Mouse (Mus musculus): Measurements from ENCODE around the gene 4933406M09Rik. TPM values are rescaled to one million over a fixed set of nuclear protein-coding genes. Genes with fewer than 3 reads are reported as not detected.

The 4933406M09Rik gene
- polyA plus RNA-seq, 1 experiment from 2014 or later = not detected

DNA sequence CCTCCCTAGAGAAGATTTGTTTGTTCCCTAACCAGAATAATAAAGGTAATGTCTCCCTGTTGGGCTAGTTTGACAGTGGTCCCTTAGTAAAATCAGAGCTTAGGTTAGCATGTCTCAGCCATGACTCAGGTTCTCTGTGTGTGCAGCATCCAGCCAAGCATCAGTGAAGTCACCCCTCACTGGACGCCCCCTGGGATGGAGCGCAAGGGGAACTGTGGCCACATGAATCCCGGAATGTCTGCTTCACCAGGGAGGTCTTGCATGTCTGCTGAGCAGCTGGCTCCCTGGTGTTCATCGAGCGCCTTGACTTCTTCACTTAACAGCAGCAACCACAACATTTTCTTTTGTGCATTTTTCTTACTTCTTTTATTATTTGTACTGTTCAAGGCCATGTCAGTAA, 8.1 kb downstream of the 4933406M09Rik start:
- no peaks in the 10 kb centered on the region for H3K36me3 ChIP-seq (ENCODE audit: control insufficient read depth, insufficient read depth, low read length)
- no peaks in the 10 kb centered on the region for H3K4me1 ChIP-seq (ENCODE audit: control insufficient read depth, insufficient read depth, low read length)
- no peak overlapping the region for H3K4me2 ChIP-seq (ENCODE audit: low read depth, low read length)
- WGBS = 50% methylated on average over 5 of the region's 5 CpGs
- DNase-seq (ENCODE audit: low spot score) = peak; percentile 13
- no peak overlapping the region for H3K9ac ChIP-seq (ENCODE audit: low read depth, low read length)
- H3K9me3 ChIP-seq (ENCODE audit: control insufficient read depth, low read length) = no peaks in the 10 kb centered on the region
- H3K4me3 ChIP-seq (ENCODE audit: low read depth, low read length) = no peak overlapping the region
- no peak overlapping the region for H3K27ac ChIP-seq (replicated peaks; ENCODE audit: low read depth, low read length)
- ATAC-seq (ENCODE audit: low read depth) = no peak
- no peaks in the 10 kb centered on the region for H3K27me3 ChIP-seq (replicated peaks; ENCODE audit: control insufficient read depth, insufficient read depth, low read length)

DNA sequence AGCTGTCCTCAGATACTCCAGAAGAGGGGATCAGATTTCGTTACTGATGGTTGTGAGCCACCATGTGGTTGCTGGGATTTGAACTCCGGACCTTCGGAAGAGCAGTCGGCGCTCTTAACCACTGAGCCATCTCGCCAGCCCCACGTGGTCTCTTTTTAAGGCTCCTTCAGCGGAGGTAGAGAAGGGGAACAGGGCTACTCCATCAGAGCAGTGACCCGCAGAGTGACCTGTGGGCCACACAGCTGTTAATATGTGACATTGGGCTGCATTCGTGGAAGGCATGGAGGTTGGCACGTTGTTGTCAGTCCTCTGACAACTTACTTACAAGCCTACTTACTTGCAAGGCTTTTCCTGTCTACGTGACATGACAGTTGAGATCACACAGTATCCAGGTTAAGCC, 12.5 kb downstream of the 4933406M09Rik start:
- WGBS = 88% methylated on average over 12 of the region's 12 CpGs
- Histone ChIP-seq H3K4me3 (ENCODE audit: low read depth, low read length) (no peak overlapping the region), H3K27me3 (replicated peaks; ENCODE audit: control insufficient read depth, insufficient read depth, low read length) (no peaks in the 10 kb centered on the region), H3K9ac (ENCODE audit: low read depth, low read length) (no peak overlapping the region), H3K36me3 (ENCODE audit: control insufficient read depth, insufficient read depth, low read length) (no peaks in the 10 kb centered on the region), H3K4me2 (ENCODE audit: low read depth, low read length) (no peak overlapping the region), H3K9me3 (ENCODE audit: control insufficient read depth, low read length) (0 out of 2 replicates have a peak, but pooled peaks cover 4% of the 10 kb centered on the region), H3K4me1 (ENCODE audit: control insufficient read depth, insufficient read depth, low read length) (no peaks in the 10 kb centered on the region), H3K27ac (replicated peaks; ENCODE audit: low read depth, low read length) (no peak overlapping the region)
- ATAC-seq (ENCODE audit: low read depth) (no peak), DNase-seq (ENCODE audit: low spot score) (no peak)

DNA sequence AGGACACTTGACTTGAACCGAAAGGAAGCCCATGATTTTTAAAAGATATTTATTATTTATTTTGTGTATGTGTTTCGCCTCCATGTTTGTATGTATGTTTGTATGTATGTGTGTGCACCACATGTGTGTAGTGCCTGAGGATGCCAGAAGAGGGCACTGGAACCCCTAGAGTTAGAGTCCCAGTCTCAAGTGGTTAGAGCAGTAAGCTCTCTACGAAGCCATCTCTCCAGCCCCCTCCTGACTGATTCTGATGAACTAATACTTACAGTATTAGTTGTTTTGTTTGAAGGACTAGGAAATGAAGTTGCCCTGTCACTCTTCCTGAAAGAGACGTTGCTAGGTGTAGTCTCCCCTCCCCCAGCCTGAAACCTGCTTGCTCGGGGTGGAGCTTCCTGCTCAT, 14.0 kb downstream of the 4933406M09Rik start:
- Histone ChIP-seq H3K9me3 (ENCODE audit: control insufficient read depth, low read length) (0 out of 2 replicates have a peak, but pooled peaks cover 4% of the 10 kb centered on the region), H3K36me3 (ENCODE audit: control insufficient read depth, insufficient read depth, low read length) (no peaks in the 10 kb centered on the region), H3K27me3 (replicated peaks; ENCODE audit: control insufficient read depth, insufficient read depth, low read length) (no peaks in the 10 kb centered on the region), H3K4me2 (ENCODE audit: low read depth, low read length) (no peak overlapping the region), H3K4me1 (ENCODE audit: control insufficient read depth, insufficient read depth, low read length) (no peaks in the 10 kb centered on the region), H3K9ac (ENCODE audit: low read depth, low read length) (no peak overlapping the region), H3K4me3 (ENCODE audit: low read depth, low read length) (no peak overlapping the region), H3K27ac (replicated peaks; ENCODE audit: low read depth, low read length) (no peak overlapping the region)
- ATAC-seq (ENCODE audit: low read depth) (no peak), DNase-seq (ENCODE audit: low spot score) (no peak)
- 55% methylated on average over 5 of the region's 5 CpGs for WGBS

DNA sequence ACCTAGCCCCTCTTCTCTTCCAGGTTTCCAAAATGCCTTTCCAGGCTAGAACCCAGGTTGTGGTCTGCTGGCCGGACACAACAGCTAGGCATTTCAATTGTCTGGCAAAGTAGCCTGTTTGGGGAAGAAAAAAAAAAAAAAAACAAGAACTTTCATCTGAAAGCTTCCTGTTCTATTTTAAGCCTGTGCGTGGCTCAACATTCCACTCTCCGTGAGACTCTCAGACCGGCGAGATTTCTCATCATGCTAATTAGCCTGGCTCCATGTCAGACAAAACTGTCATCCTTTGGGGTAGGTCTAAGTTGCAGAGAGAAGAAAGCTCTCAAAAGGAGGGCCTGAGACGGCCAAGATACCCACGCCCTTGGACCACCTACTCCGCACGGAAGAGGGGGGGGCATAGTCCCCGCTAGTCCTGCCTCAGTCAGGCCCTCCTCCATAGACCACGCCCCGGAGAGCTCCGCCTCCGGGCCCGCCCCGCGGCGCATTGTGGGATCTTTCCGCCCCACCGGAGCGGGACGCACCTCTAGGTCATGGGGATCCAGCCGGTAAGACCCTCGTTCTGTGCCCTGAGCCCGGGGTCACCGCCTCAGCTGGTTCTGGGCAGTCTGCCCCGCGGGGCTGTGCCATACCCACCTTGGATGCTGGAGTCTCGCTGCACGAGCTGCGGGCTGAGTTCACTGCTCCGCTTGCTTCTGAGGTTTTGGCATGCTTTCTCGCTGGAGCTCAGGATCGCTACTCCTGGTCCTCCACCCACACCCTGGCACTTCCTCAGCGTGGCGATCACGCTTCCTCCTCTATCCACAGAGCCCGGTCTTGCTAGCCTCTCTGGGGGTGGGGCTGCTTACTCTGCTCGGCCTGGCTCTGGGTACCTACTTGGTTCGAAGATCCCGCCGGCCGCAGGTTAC, 20.0 kb downstream of the 4933406M09Rik start, which contains the start of gene Cyb5r1:
TSS of gene Cyb5r1 (plus strand) at position 51 of the 905 bp plus-strand sequence.
- peak within 1 kb of the TSS; percentile 78 for H3K9ac ChIP-seq (ENCODE audit: low read depth, low read length)
- under 1% methylated on average over 37 of the region's 43 CpGs for WGBS
- H3K9me3 ChIP-seq (ENCODE audit: control insufficient read depth, low read length) = no peaks in the 10 kb centered on the region
- peak within 1 kb of the TSS; percentile 72 for H3K27ac ChIP-seq (replicated peaks; ENCODE audit: low read depth, low read length)
- peak; percentile 97 for ATAC-seq (ENCODE audit: low read depth)
- peak within 1 kb of the TSS; percentile 91 for H3K4me2 ChIP-seq (ENCODE audit: low read depth, low read length)
- peak within 1 kb of the TSS; percentile 81 for H3K4me3 ChIP-seq (ENCODE audit: low read depth, low read length)
- no peaks in the 10 kb centered on the region for H3K27me3 ChIP-seq (replicated peaks; ENCODE audit: control insufficient read depth, insufficient read depth, low read length)
- peak; percentile 93 for DNase-seq (ENCODE audit: low spot score)
- peaks cover 29% of the 10 kb centered on the region for H3K36me3 ChIP-seq (ENCODE audit: control insufficient read depth, insufficient read depth, low read length)
- H3K4me1 ChIP-seq (ENCODE audit: control insufficient read depth, insufficient read depth, low read length) = peaks cover 8% of the 10 kb centered on the region; the same call in 1 of the 2 replicates

DNA sequence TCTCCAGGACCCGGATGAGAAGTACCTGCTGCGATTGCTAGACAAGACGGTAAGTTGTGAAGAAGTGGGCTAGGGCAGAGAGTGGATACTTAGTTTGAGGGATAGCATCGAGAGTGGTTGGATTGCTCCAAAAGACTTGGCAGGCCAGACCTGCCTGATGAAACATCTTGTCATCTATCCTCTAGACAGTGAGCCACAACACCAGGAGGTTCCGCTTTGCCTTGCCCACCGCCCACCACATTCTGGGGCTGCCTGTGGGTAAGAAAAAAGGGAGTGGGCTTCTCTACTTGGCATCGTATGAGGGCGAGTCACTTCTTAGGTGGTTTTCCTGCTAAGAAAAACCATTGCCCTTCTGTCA, 20.7 kb downstream of the 4933406M09Rik start:
- H3K4me2 ChIP-seq (ENCODE audit: low read depth, low read length) = peak overlapping the region; percentile 91
- peak overlapping the region; percentile 72 for H3K27ac ChIP-seq (replicated peaks; ENCODE audit: low read depth, low read length)
- H3K4me3 ChIP-seq (ENCODE audit: low read depth, low read length) = peak overlapping the region; percentile 81
- peaks cover 8% of the 10 kb centered on the region; the same call in 1 of the 2 replicates for H3K4me1 ChIP-seq (ENCODE audit: control insufficient read depth, insufficient read depth, low read length)
- H3K36me3 ChIP-seq (ENCODE audit: control insufficient read depth, insufficient read depth, low read length) = peaks cover 35% of the 10 kb centered on the region
- H3K9me3 ChIP-seq (ENCODE audit: control insufficient read depth, low read length) = no peaks in the 10 kb centered on the region
- WGBS = 27% methylated on average over 8 of the region's 8 CpGs
- peak overlapping the region; percentile 78 for H3K9ac ChIP-seq (ENCODE audit: low read depth, low read length)
- DNase-seq (ENCODE audit: low spot score) (no peak), ATAC-seq (ENCODE audit: low read depth) (0 out of 2 replicates have a peak, but pooled peaks have one; percentile 3)
- no peaks in the 10 kb centered on the region for H3K27me3 ChIP-seq (replicated peaks; ENCODE audit: control insufficient read depth, insufficient read depth, low read length)

DNA sequence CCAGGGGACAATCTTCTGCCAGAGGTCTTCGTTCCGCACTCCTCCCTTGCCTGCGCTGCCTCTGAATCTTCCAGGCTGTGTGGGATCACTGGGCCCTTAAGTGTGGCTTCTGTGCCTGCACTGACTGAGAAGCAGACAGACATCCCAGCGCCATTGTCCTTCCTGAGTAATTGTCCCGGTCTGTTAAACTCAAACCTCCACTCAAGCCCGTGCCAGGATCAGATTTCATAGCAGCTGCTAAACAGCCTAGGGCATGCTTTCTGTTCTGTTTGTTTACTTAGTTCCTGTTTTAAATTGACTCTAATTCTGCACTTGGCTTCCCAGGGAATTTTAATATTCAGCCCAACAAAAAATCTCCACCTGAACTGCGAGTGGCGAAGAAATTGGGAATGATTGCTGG, 22.3 kb downstream of the 4933406M09Rik start:
- Histone ChIP-seq H3K27me3 (replicated peaks; ENCODE audit: control insufficient read depth, insufficient read depth, low read length) (no peaks in the 10 kb centered on the region), H3K4me2 (ENCODE audit: low read depth, low read length) (no peak overlapping the region), H3K4me1 (ENCODE audit: control insufficient read depth, insufficient read depth, low read length) (peaks cover 8% of the 10 kb centered on the region; the same call in 1 of the 2 replicates), H3K27ac (replicated peaks; ENCODE audit: low read depth, low read length) (0 out of 2 replicates have a peak overlapping the region, but pooled peaks have one; percentile 0), H3K4me3 (ENCODE audit: low read depth, low read length) (no peak overlapping the region), H3K36me3 (ENCODE audit: control insufficient read depth, insufficient read depth, low read length) (peaks cover 43% of the 10 kb centered on the region), H3K9me3 (ENCODE audit: control insufficient read depth, low read length) (no peaks in the 10 kb centered on the region), H3K9ac (ENCODE audit: low read depth, low read length) (peak overlapping the region; percentile 14; the same call in 1 of the 2 replicates)
- WGBS = 58% methylated on average over 8 of the region's 8 CpGs
- ATAC-seq (ENCODE audit: low read depth) (no peak), DNase-seq (ENCODE audit: low spot score) (peak; percentile 61)

DNA sequence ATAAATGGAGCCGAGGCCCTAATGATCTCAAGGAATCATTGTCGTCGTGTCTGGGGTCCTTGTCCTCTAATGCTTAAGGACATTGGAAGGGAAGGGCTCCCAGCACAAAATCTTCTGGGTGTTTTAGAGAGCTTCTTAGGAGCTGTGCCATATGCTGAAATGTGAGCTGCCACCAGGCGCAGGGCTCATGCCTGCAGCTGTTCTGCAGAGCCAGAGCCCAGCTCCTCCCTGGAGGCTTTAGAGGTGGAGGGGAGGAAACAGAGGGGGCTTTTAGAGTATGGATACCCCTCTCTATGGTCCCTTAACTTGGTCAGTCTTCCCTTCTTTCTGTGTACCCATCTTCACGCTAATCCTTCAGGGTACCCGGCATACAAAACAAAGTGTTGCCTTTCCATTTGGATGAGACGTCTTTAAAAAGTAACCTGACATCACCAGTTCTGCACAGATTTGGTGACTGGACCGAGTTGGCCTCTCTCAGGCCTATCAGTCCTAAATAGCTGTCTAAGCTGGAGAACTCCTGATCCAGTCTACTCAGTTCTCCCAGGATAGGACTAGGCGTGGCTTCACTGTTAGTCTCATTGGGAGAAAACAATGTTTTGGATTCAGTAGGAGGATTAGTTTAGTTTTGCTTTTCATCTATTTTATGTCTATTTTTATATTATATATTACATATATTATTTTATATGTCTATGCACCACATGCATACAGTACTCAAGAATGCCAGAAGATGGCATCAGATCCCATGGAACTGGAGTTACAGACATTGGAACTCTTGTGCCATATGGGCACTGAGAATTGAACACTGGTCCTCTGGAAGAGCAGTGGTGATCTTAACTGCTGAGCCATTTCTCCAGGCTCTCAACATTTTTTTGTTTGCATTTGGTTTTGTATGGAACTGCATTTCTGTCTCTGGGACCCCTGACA, 26.2 kb downstream of the 4933406M09Rik start:
- no peak overlapping the region for H3K9ac ChIP-seq (ENCODE audit: low read depth, low read length)
- H3K4me2 ChIP-seq (ENCODE audit: low read depth, low read length) = no peak overlapping the region
- H3K4me3 ChIP-seq (ENCODE audit: low read depth, low read length) = no peak overlapping the region
- no peak overlapping the region; the same call in 1 of the 2 replicates for H3K27ac ChIP-seq (replicated peaks; ENCODE audit: low read depth, low read length)
- H3K27me3 ChIP-seq (replicated peaks; ENCODE audit: control insufficient read depth, insufficient read depth, low read length) = no peaks in the 10 kb centered on the region
- peak; percentile 67 for DNase-seq (ENCODE audit: low spot score)
- no peak for ATAC-seq (ENCODE audit: low read depth)
- WGBS = 86% methylated on average over 9 of the region's 9 CpGs
- H3K36me3 ChIP-seq (ENCODE audit: control insufficient read depth, insufficient read depth, low read length) = peaks cover 43% of the 10 kb centered on the region
- H3K4me1 ChIP-seq (ENCODE audit: control insufficient read depth, insufficient read depth, low read length) = peaks cover 18% of the 10 kb centered on the region
- H3K9me3 ChIP-seq (ENCODE audit: control insufficient read depth, low read length) = no peaks in the 10 kb centered on the region

DNA sequence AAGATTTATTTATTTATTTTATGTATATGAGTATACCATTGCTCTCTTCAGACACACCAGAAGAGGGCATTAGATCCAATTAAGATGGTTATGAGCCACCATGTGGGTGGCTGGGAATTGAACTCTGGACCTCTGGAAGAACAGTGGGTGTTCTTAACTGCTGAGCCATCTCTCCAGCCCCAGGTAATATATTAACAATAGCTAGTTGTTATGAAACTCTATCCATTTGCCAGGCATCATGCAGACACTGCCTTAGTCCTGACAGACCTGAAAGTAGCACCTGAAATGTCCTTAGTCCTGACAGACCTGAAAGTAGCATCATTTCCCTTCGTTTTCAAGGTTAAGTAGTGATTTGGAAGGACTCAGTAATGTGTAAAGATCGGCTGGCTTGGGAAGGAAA, 28.3 kb downstream of the 4933406M09Rik start:
- WGBS = 38% methylated on average over 2 of the region's 2 CpGs
- DNase-seq (ENCODE audit: low spot score) (no peak), ATAC-seq (ENCODE audit: low read depth) (no peak)
- peak overlapping the region; percentile 73; the same call in 1 of the 2 replicates for H3K4me2 ChIP-seq (ENCODE audit: low read depth, low read length)
- peaks cover 31% of the 10 kb centered on the region for H3K36me3 ChIP-seq (ENCODE audit: control insufficient read depth, insufficient read depth, low read length)
- peak overlapping the region; percentile 95; the same call in 1 of the 2 replicates for H3K27ac ChIP-seq (replicated peaks; ENCODE audit: low read depth, low read length)
- H3K4me3 ChIP-seq (ENCODE audit: low read depth, low read length) = peak overlapping the region; percentile 80; the same call in 1 of the 2 replicates
- H3K27me3 ChIP-seq (replicated peaks; ENCODE audit: control insufficient read depth, insufficient read depth, low read length) = no peaks in the 10 kb centered on the region
- no peaks in the 10 kb centered on the region for H3K9me3 ChIP-seq (ENCODE audit: control insufficient read depth, low read length)
- peaks cover 32% of the 10 kb centered on the region for H3K4me1 ChIP-seq (ENCODE audit: control insufficient read depth, insufficient read depth, low read length)
- H3K9ac ChIP-seq (ENCODE audit: low read depth, low read length) = no peak overlapping the region
